Mouse (Mus musculus): Measurements from ENCODE around the gene AI661453. TPM values are rescaled to one million over a fixed set of nuclear protein-coding genes. Genes with fewer than 3 reads are reported as not detected.

The AI661453 gene
- total and polyA plus RNA-seq, 3 experiments: not detected

GRCm38 (mm10) chr17:47468466-47468865 is 32.1 kb downstream of the AI661453 start:
- Histone ChIP-seq H3K4me3 (replicated peaks in 1 of 3; ENCODE audit: low read depth in 2 of 3, low read length in 2 of 3, poor library complexity in 1 of 3) (no peak overlapping the region), H3K79me2 (replicated peaks; ENCODE audit: control insufficient read depth, extremely low read depth, insufficient read depth, poor library complexity, severe bottlenecking) (no peaks in the 10 kb centered on the region), H3K4me1 (ENCODE audit: control insufficient read depth in 1 of 2, insufficient read depth in 2 of 2) (peaks cover 5 to 21% of the 10 kb centered on the region in 2 experiments; a peak in 3 of 4 replicates), H3K9ac (ENCODE audit: insufficient read depth, low read depth) (no peak overlapping the region), H3K36me3 (replicated peaks in 1 of 2; ENCODE audit: control insufficient read depth in 1 of 2, insufficient read depth in 1 of 2, low read length in 1 of 2) (no peaks in the 10 kb centered on the region), H3K27me3 (replicated peaks) (peaks cover 22% of the 10 kb centered on the region), H3K27ac (ENCODE audit: insufficient read depth, low read depth) (no peak overlapping the region), H3K4me2 (ENCODE audit: insufficient read depth, low read depth, poor library complexity, severe bottlenecking) (no peak overlapping the region), H3K9me3 (replicated peaks; ENCODE audit: low read length) (no peaks in the 10 kb centered on the region)
- in situ Hi-C loops (cut with MboI; ENCODE audit: low pct_ligation_motif_present, low pct_unique_long_range_greater_than_20kb, low sequenced_read_pairs) (no loop called here), dilution Hi-C loops (cut with MboI; ENCODE audit: extremely low pct_ligation_motif_present, extremely low pct_unique_long_range_greater_than_20kb, low sequenced_read_pairs) (no loop called here)
- no peak for DNase-seq (ENCODE audit: extremely low read depth)
- no peak for TF ChIP-seq UBTF (IDR thresholded peaks at IDR 0.05; ENCODE audit: low read depth, low read length)

- in situ Hi-C loops (cut with MboI; ENCODE audit: low pct_ligation_motif_present, low pct_unique_long_range_greater_than_20kb, low sequenced_read_pairs): no loop called here
- H3K4me1 ChIP-seq (ENCODE audit: control insufficient read depth in 1 of 2, insufficient read depth in 2 of 2): peaks cover 5 to 16% of the 10 kb centered on the region in 2 experiments; a peak in 3 of 4 replicates
- H3K4me3 ChIP-seq (replicated peaks in 1 of 3; ENCODE audit: low read depth in 2 of 3, low read length in 2 of 3, poor library complexity in 1 of 3): no peak overlapping the region
- peaks cover 25% of the 10 kb centered on the region for H3K27me3 ChIP-seq (replicated peaks)
- H3K9ac ChIP-seq (ENCODE audit: insufficient read depth, low read depth): no peak overlapping the region
- no peak overlapping the region for H3K27ac ChIP-seq (ENCODE audit: insufficient read depth, low read depth)
- dilution Hi-C loops (cut with MboI; ENCODE audit: extremely low pct_ligation_motif_present, extremely low pct_unique_long_range_greater_than_20kb, low sequenced_read_pairs): no loop called here
- H3K36me3 ChIP-seq (replicated peaks in 1 of 2; ENCODE audit: control insufficient read depth in 1 of 2, insufficient read depth in 1 of 2, low read length in 1 of 2): no peaks in the 10 kb centered on the region
- no peak overlapping the region for H3K4me2 ChIP-seq (ENCODE audit: insufficient read depth, low read depth, poor library complexity, severe bottlenecking)
- no peaks in the 10 kb centered on the region for H3K79me2 ChIP-seq (replicated peaks; ENCODE audit: control insufficient read depth, extremely low read depth, insufficient read depth, poor library complexity, severe bottlenecking)
- no peak for DNase-seq (ENCODE audit: extremely low read depth)
- no peak for TF ChIP-seq TCF12 (IDR thresholded peaks at IDR 0.05; ENCODE audit: low read depth, low read length)
- TF ChIP-seq ZNF384 (IDR thresholded peaks at IDR 0.05; ENCODE audit: low read depth, low read length): no peak
- no peaks in the 10 kb centered on the region for H3K9me3 ChIP-seq (replicated peaks; ENCODE audit: low read length)
These were observed 33.2 kb downstream of the AI661453 start for GRCm38 (mm10) chr17:47469642-47470041.

- Histone ChIP-seq H3K9me3 (replicated peaks; ENCODE audit: low read length) (no peaks in the 10 kb centered on the region), H3K4me3 (replicated peaks in 1 of 3; ENCODE audit: low read depth in 2 of 3, low read length in 2 of 3, poor library complexity in 1 of 3) (no peak overlapping the region), H3K4me2 (ENCODE audit: insufficient read depth, low read depth, poor library complexity, severe bottlenecking) (no peak overlapping the region), H3K27me3 (replicated peaks) (peaks cover 25% of the 10 kb centered on the region), H3K27ac (ENCODE audit: insufficient read depth, low read depth) (no peak overlapping the region), H3K4me1 (ENCODE audit: control insufficient read depth in 1 of 2, insufficient read depth in 2 of 2) (peaks cover 5 to 11% of the 10 kb centered on the region in 2 experiments; a peak in 3 of 4 replicates), H3K9ac (ENCODE audit: insufficient read depth, low read depth) (no peak overlapping the region), H3K79me2 (replicated peaks; ENCODE audit: control insufficient read depth, extremely low read depth, insufficient read depth, poor library complexity, severe bottlenecking) (no peaks in the 10 kb centered on the region), H3K36me3 (replicated peaks in 1 of 2; ENCODE audit: control insufficient read depth in 1 of 2, insufficient read depth in 1 of 2, low read length in 1 of 2) (no peaks in the 10 kb centered on the region)
- in situ Hi-C loops (cut with MboI; ENCODE audit: low pct_ligation_motif_present, low pct_unique_long_range_greater_than_20kb, low sequenced_read_pairs): no loop called here
- no peak for DNase-seq (ENCODE audit: extremely low read depth)
- dilution Hi-C loops (cut with MboI; ENCODE audit: extremely low pct_ligation_motif_present, extremely low pct_unique_long_range_greater_than_20kb, low sequenced_read_pairs): no loop called here
- TF ChIP-seq PAX5 (IDR thresholded peaks at IDR 0.05; ENCODE audit: low read length) (no peak), EP300 (IDR thresholded peaks at IDR 0.05; ENCODE audit: low read length) (no peak), USF2 (conservative IDR thresholded peaks at IDR 0.05; ENCODE audit: low read depth, low read length) (no peak), USF1 (IDR thresholded peaks at IDR 0.05; ENCODE audit: low read depth, low read length) (no peak), ELF1 (IDR thresholded peaks at IDR 0.05; ENCODE audit: low read depth, low read length) (no peak), SIN3A (IDR thresholded peaks at IDR 0.05; ENCODE audit: low read length) (no peak), NRF1 (IDR thresholded peaks at IDR 0.05; ENCODE audit: low read depth, low read length) (no peak), MAFK (IDR thresholded peaks at IDR 0.05; ENCODE audit: insufficient replicate concordance, low read length) (no peak), JUN (IDR thresholded peaks at IDR 0.05; ENCODE audit: insufficient read depth, low read depth, low read length) (no peak), CTCF (conservative IDR thresholded peaks at IDR 0.05 in 1 of 2, IDR thresholded peaks at IDR 0.05 in 1 of 2; ENCODE audit: low read depth in 2 of 2, low read length in 2 of 2) (no peak)
These were observed 33.7 kb downstream of the AI661453 start for GRCm38 (mm10) chr17:47470121-47470520.

Data from CH12.LX (cell line).